Mouse (Mus musculus): ENCODE measurements around the gene Ing4.

- TF ChIP-seq POLR2A (IDR thresholded peaks at IDR 0.05; ENCODE audit: low read depth, low read length) (no peak), CTCF (IDR thresholded peaks at IDR 0.05; ENCODE audit: extremely low read depth, insufficient read depth, insufficient read length, insufficient replicate concordance) (no peak)
These were observed 30.1 kb upstream of the Ing4 start for GRCm38 (mm10) chr6:125009181-125010073.

Measured in spleen, adult 2 months (tissue).